Mouse (Mus musculus): Measurements from ENCODE around the gene Lpcat2. TPM values are rescaled to one million over a fixed set of nuclear protein-coding genes. Genes with fewer than 3 reads are reported as not detected.

The Lpcat2 gene
- total RNA-seq, 2 experiments from 2014 or later = 9.2 to 9.6 TPM

- DNase-seq (ENCODE audit: low spot score in 2 of 2) = no peak
- intact Hi-C loops (cut with DNase I) = no loop called here
These were observed 48.5 kb downstream of the Lpcat2 start for GRCm38 (mm10) chr8:92903488-92904135.

- intact Hi-C loops (cut with DNase I) = no loop called here
- DNase-seq (ENCODE audit: low spot score in 2 of 2) = no peak
These were observed 51.4 kb downstream of the Lpcat2 start for GRCm38 (mm10) chr8:92906553-92906952.

- intact Hi-C loops (cut with DNase I) = no loop called here
- DNase-seq (ENCODE audit: low spot score in 2 of 2) = no peak
These were observed 53.3 kb downstream of the Lpcat2 start for GRCm38 (mm10) chr8:92908448-92908847.

GRCm38 (mm10) chr8:92911477-92911876 lies 56.3 kb downstream of the Lpcat2 start:
- DNase-seq (ENCODE audit: low spot score in 2 of 2) = no peak
- intact Hi-C loops (cut with DNase I) = no loop called here

- DNase-seq (ENCODE audit: low spot score in 2 of 2) = no peak
- intact Hi-C loops (cut with DNase I) = no loop called here
These were observed 58.3 kb downstream of the Lpcat2 start for GRCm38 (mm10) chr8:92913396-92913795.

- intact Hi-C loops (cut with DNase I) = no loop called here
- DNase-seq (ENCODE audit: low spot score in 2 of 2) = no peak
These were observed 60.9 kb downstream of the Lpcat2 start for GRCm38 (mm10) chr8:92916082-92916481.

GRCm38 (mm10) chr8:92921768-92922167 lies 66.6 kb downstream of the Lpcat2 start:
- intact Hi-C loops (cut with DNase I) = no loop called here
- DNase-seq (ENCODE audit: low spot score in 2 of 2) = no peak

- DNase-seq (ENCODE audit: low spot score in 2 of 2) = no peak
- intact Hi-C loops (cut with DNase I) = no loop called here
These were observed 73.8 kb downstream of the Lpcat2 start for GRCm38 (mm10) chr8:92928986-92929385.

- no peak for DNase-seq (ENCODE audit: low spot score in 2 of 2)
These were observed 82.9 kb downstream of the Lpcat2 start for GRCm38 (mm10) chr8:92938056-92938455.

GRCm38 (mm10) chr8:92949071-92949470 lies 93.9 kb downstream of the Lpcat2 start:
- DNase-seq (ENCODE audit: low spot score in 2 of 2) = no peak
- intact Hi-C loops (cut with DNase I) = no loop called here

More at GRCm38 (mm10) chr8:92938056-92938455, 82.9 kb downstream of the Lpcat2 start:
- intact Hi-C loops (cut with DNase I) = no loop called here

- no peak for DNase-seq (ENCODE audit: low spot score in 2 of 2)
- intact Hi-C loops (cut with DNase I) = no loop called here
These were observed 95.7 kb downstream of the Lpcat2 start for GRCm38 (mm10) chr8:92950639-92951371.

GRCm38 (mm10) chr8:92954044-92954443 lies 98.9 kb downstream of the Lpcat2 start:
- intact Hi-C loops (cut with DNase I) = no loop called here
- no peak for DNase-seq (ENCODE audit: low spot score in 2 of 2)

GRCm38 (mm10) chr8:92959779-92960178 lies 104.6 kb downstream of the Lpcat2 start, which contains the start of gene Slc6a2:
TSS of gene Slc6a2 (plus strand) at chr8:92960079.
- intact Hi-C loops (cut with DNase I) = no loop called here

GRCm38 (mm10) chr8:92960451-92960911 lies 105.3 kb downstream of the Lpcat2 start:
- intact Hi-C loops (cut with DNase I) = no loop called here
- DNase-seq (ENCODE audit: low spot score in 2 of 2) = no peak

More at GRCm38 (mm10) chr8:92959779-92960178, 104.6 kb downstream of the Lpcat2 start, which contains the start of gene Slc6a2:
- DNase-seq (ENCODE audit: low spot score in 2 of 2) = no peak

GRCm38 (mm10) chr8:92961088-92961487 lies 105.9 kb downstream of the Lpcat2 start:
- no peak for DNase-seq (ENCODE audit: low spot score in 2 of 2)
- intact Hi-C loops (cut with DNase I) = no loop called here

- intact Hi-C loops (cut with DNase I) = no loop called here
- DNase-seq (ENCODE audit: low spot score in 2 of 2) = no peak
These were observed 109.4 kb downstream of the Lpcat2 start for GRCm38 (mm10) chr8:92964556-92964955.

Small RNA genes within 50 kb of the gene (microRNA-seq; reads per million reads assigned to microRNA genes)
- not detected for gene Gm22151

Other genes with a start within 250 kb of the Lpcat2 start
- under 1 TPM; 0.23 to 0.35 TPM for gene Irx6, start 181.1 kb upstream of the Lpcat2 start, total RNA-seq (2021)
- gene Mmp2, start 28.0 kb upstream of the Lpcat2 start, total RNA-seq (2021) = 1 to 10 TPM; 2.4 TPM
- 1 to 10 TPM in 1 of 2 experiments, under 1 TPM in 1; 0.64 to 1.1 TPM for gene Capns2, start 46.1 kb downstream of the Lpcat2 start, total RNA-seq (2021)
- gene Slc6a2, start 104.7 kb downstream of the Lpcat2 start, total RNA-seq (2021) = under 1 TPM; 0.10 to 0.11 TPM
- under 1 TPM in 1 of 2 experiments, not detected in 1; 0.27 TPM for gene Ces1a, start 192.9 kb downstream of the Lpcat2 start, total RNA-seq (2021)
- gene Ces1b, start 224.7 kb downstream of the Lpcat2 start, total RNA-seq (2021) = not detected

All from left cerebral cortex, postnatal 36 days (tissue).